In the genomic region with DNA sequence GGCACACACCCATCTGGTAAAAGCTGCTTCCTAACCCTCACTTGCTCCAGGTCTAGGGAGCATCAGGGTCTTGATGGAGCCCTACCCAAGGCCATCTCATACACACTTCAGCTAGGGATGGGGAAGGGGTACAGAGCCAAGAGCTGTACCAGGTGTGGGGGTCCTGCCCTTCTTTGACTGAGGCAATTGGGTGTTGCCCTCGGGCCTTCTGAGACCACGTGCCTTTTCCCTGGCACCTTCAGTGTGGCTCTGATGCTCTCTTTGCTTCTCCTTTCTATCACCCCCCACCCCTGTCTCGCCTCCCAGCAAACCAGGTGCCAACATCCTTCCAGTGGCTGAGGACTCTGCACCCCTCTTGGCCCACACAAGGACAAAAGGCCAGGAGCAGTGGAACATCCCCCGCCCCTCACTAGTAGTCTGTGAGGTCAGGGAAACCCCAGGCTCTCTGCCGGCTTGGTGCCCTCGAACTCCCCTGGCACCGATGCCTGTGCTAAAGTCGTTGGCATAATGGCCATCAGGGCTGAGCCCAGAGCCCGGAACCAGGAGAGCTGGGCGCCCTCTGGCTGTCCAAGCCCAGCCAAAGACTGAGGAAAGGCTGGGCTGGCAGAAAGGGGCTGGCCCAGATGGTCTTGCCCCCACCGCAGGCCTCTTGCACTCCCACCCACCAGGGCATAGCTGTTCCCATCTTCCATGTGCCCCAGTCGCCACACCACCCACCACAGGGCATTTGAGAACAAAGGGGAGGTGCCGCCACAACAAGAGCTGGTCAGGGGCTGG, we compare ENCODE assay signal across 9 mouse cellular contexts.
DNase-seq lines count a peak whose midpoint lies in the region; ATAC-seq and TF ChIP-seq lines count a peak whose summit lies in the region.
"Had no signal": no experiment of that assay in that cellular context is flagged by ENCODE, and none has a peak within 500 bp of the region (broad histone marks: within the 10 kb centered on the region; RNA-seq: fewer than 3 reads in every experiment).

No protein-coding gene starts in this region.

- no peak overlapping the region for H3K27ac ChIP-seq in kidney, embryonic 15.5 days
- H3K27ac ChIP-seq in cerebellum, adult 2 months (ENCODE audit: insufficient read depth, low read length) = no peak overlapping the region
- peak overlapping the region; percentile 21; the same call in 1 of the 2 replicates for H3K27ac ChIP-seq in forebrain, embryonic 16.5 days (ENCODE audit: low read length)
- peak overlapping the region; percentile 95 for H3K27ac ChIP-seq in midbrain, embryonic 14.5 days (replicated peaks; ENCODE audit: low read depth, low read length)
- H3K27ac ChIP-seq: liver, embryonic 15.5 days had no signal

- peaks cover 57% of the 10 kb centered on the region for H3K27me3 ChIP-seq in kidney, embryonic 15.5 days
- H3K27me3 ChIP-seq in cerebellum, adult 2 months (ENCODE audit: control insufficient read depth, insufficient read depth, low read length) = no peaks in the 10 kb centered on the region
- H3K27me3 ChIP-seq in forebrain, embryonic 16.5 days (replicated peaks; ENCODE audit: control insufficient read depth, insufficient read depth, low read length) = peaks cover 15% of the 10 kb centered on the region
- H3K27me3 ChIP-seq in midbrain, embryonic 14.5 days (ENCODE audit: control insufficient read depth, insufficient read depth, low read length) = peaks cover 13% of the 10 kb centered on the region

- TF ChIP-seq POLR2A in cerebellum, adult 2 months (IDR thresholded peaks at IDR 0.05; ENCODE audit: borderline replicate concordance, insufficient read depth, low read length) = no peak

- DNase-seq in kidney, adult 8-10 months = no peak
- peak; percentile 73 to 77 for DNase-seq in cerebellum, adult 2 months
- peak; percentile 71 for DNase-seq in midbrain, embryonic 14.5 days
- DNase-seq in urinary bladder, postnatal 36 days (ENCODE audit: low spot score in 2 of 2) = no peak
- DNase-seq in gastrocnemius, postnatal 25 days = no peak
- DNase-seq in layer of hippocampus, adult 11-12 months (ENCODE audit: low spot score) = no peak

- no peaks in the 10 kb centered on the region for H3K36me3 ChIP-seq in kidney, embryonic 15.5 days
- H3K36me3 ChIP-seq in forebrain, embryonic 16.5 days (ENCODE audit: control insufficient read depth, insufficient read depth) = no peaks in the 10 kb centered on the region
- no peaks in the 10 kb centered on the region for H3K36me3 ChIP-seq in midbrain, embryonic 14.5 days (ENCODE audit: control insufficient read depth, insufficient read depth, low read length)
- H3K36me3 ChIP-seq: liver, embryonic 15.5 days had no signal

- no peaks in the 10 kb centered on the region for H3K9me3 ChIP-seq in kidney, embryonic 15.5 days (replicated peaks)
- H3K9me3 ChIP-seq in forebrain, embryonic 16.5 days (ENCODE audit: control insufficient read depth, low read length) = no peaks in the 10 kb centered on the region
- no peaks in the 10 kb centered on the region for H3K9me3 ChIP-seq in midbrain, embryonic 14.5 days (ENCODE audit: control insufficient read depth, low read length)
- H3K9me3 ChIP-seq: liver, embryonic 15.5 days had no signal

- ATAC-seq in kidney, embryonic 15.5 days (replicated peaks; ENCODE audit: low FRiP score) = 0 out of 2 replicates have a peak, but pooled peaks have one; percentile 7
- no peak for ATAC-seq in forebrain, embryonic 16.5 days
- ATAC-seq in midbrain, embryonic 14.5 days (ENCODE audit: low FRiP score, low TSS enrichment) = no peak

- 29% methylated on average over 13 of the region's 13 CpGs for WGBS in kidney, embryonic 15.5 days
- 8% methylated on average over 13 of the region's 13 CpGs for WGBS in cerebellum, adult 2 months
- 28% methylated on average over 13 of the region's 13 CpGs for WGBS in forebrain, embryonic 16.5 days
- 22% methylated on average over 13 of the region's 13 CpGs for WGBS in midbrain, embryonic 14.5 days

- peak overlapping the region; percentile 62 for H3K4me3 ChIP-seq in kidney, embryonic 15.5 days (replicated peaks)
- peak overlapping the region; percentile 53 for H3K4me3 ChIP-seq in cerebellum, adult 2 months (replicated peaks; ENCODE audit: insufficient read depth, low read depth, low read length)
- H3K4me3 ChIP-seq in forebrain, embryonic 16.5 days (replicated peaks; ENCODE audit: low read length) = peak overlapping the region; percentile 79
- peak overlapping the region; percentile 91 for H3K4me3 ChIP-seq in midbrain, embryonic 14.5 days (replicated peaks; ENCODE audit: low read depth, low read length)
- H3K4me3 ChIP-seq: liver, embryonic 15.5 days had no signal

- peaks cover 39% of the 10 kb centered on the region for H3K4me1 ChIP-seq in kidney, embryonic 15.5 days
- H3K4me1 ChIP-seq in cerebellum, adult 2 months (ENCODE audit: control insufficient read depth, insufficient read depth, low read length) = peaks cover 14% of the 10 kb centered on the region
- peaks cover 48% of the 10 kb centered on the region for H3K4me1 ChIP-seq in forebrain, embryonic 16.5 days (replicated peaks; ENCODE audit: control insufficient read depth, insufficient read depth, low read length)
- H3K4me1 ChIP-seq in midbrain, embryonic 14.5 days (ENCODE audit: control insufficient read depth, insufficient read depth, low read length) = peaks cover 20% of the 10 kb centered on the region; the same call in 1 of the 2 replicates

- peak overlapping the region; percentile 99 for H3K4me2 ChIP-seq in kidney, embryonic 15.5 days
- peak overlapping the region; percentile 67 for H3K4me2 ChIP-seq in forebrain, embryonic 16.5 days (ENCODE audit: low read length)
- H3K4me2 ChIP-seq in midbrain, embryonic 14.5 days (ENCODE audit: low read length) = peak overlapping the region; percentile 80
- H3K4me2 ChIP-seq: liver, embryonic 15.5 days had no signal

- H3K9ac ChIP-seq in kidney, embryonic 15.5 days = no peak overlapping the region; the same call in 1 of the 2 replicates
- peak overlapping the region; percentile 91 for H3K9ac ChIP-seq in forebrain, embryonic 16.5 days (replicated peaks; ENCODE audit: low read depth, low read length)
- peak overlapping the region; percentile 97 for H3K9ac ChIP-seq in midbrain, embryonic 14.5 days (replicated peaks; ENCODE audit: low read length)
- H3K9ac ChIP-seq: liver, embryonic 15.5 days had no signal

- peak; percentile 51; the same call in 1 of the 2 replicates for TF ChIP-seq CTCF in cerebellum, adult 2 months (IDR thresholded peaks at IDR 0.05; ENCODE audit: borderline replicate concordance, insufficient read depth, low read depth, low read length)

Comparison
In these comparisons a context has a peak if more than half of its experiments do, and no peak if none do; other contexts are left out.
1. H3K27ac ChIP-seq: peak in forebrain, embryonic 16.5 days (single experiment) and midbrain, embryonic 14.5 days (single experiment); none in kidney, embryonic 15.5 days (single experiment) and cerebellum, adult 2 months (single experiment).
2. DNase-seq: peak in cerebellum, adult 2 months (2 of 2) and midbrain, embryonic 14.5 days (single experiment); none in kidney, adult 8-10 months (0 of 2), urinary bladder, postnatal 36 days (0 of 2), gastrocnemius, postnatal 25 days (single experiment) and layer of hippocampus, adult 11-12 months (single experiment).
3. Peak in every context shown above with its lines, with median percentiles within 50 percentile points of each other: H3K4me2 ChIP-seq and H3K4me3 ChIP-seq.